Mouse (Mus musculus) spleen, embryonic (tissue): Measurements from ENCODE around the gene Pxt1.

Experiments used
- CTCF ChIA-PET: fragments of 350-600 bp; sonication (Branson Sonifier 250); formaldehyde crosslinking; loops from one replicate; lab custom pipeline; 2022; lab: Charles Lee

Gene Pxt1

DNA sequence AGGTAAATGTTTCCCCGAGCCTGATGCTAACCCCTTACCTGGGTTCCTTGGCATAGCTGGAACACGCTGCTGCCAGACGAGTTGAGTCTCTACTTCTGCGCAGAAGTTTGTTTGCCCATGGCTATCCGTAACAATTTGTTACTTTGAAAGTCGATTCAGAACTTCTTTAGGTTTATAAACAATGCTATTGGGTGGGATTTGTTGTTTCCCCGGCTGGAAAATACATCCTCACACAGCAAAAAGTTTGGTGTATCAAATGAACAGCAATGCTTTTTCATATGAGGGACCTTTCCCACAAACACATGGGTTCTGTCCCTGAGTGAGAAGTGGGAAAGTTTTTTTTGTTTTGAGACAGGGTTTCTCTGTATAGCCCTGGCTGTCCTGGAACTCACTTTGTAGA lies at the start of gene Pxt1:
Pxt1 (minus strand) TSS at position 101 of the 400 bp plus-strand sequence.
- CTCF ChIA-PET = no interaction called here

DNA sequence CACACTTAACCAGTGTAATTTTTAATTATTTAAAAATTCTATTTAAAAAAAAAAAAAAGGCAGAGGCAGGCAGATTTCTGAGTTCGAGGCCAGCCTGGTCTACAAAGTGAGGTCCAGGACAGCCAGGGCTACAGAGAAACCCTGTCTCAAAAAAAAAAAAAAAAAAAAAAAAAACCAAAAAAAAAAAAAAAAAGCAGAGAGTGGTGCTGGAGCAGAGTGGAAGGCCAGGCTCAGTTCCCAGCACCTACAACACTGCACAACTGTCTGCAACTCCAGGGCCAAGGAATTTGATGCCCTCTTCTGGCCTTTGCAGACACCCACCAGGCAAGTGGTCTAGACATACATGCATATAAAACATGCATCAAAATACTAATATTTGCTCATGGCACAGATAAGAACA lies 49.4 kb upstream of the Pxt1 start:
- CTCF ChIA-PET = interaction anchor here (0.7 kb wide), 1 partner anchor 100 kb away, joined by 8 read pairs; no protein-coding TSS in a partner anchor

DNA sequence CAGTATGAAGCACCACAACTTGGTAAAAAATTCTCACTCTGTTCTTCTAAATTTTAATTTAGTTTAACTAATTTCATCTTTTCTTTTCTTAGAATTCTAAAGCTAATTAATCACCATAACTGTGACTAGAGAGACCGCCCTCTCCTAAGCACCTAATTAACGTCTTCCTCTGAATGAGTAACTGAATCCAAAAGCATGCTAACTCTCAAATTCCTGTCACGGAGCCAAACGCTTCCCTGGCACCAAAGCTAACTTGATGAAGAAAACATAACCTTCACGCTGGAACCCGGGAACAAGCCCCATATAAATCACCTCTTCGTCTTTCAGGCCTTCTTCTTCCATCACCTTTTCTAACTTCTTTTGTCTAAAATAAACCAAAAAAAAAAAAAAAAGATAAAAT lies 48.5 kb upstream of the Pxt1 start:
- CTCF ChIA-PET = no interaction called here

DNA sequence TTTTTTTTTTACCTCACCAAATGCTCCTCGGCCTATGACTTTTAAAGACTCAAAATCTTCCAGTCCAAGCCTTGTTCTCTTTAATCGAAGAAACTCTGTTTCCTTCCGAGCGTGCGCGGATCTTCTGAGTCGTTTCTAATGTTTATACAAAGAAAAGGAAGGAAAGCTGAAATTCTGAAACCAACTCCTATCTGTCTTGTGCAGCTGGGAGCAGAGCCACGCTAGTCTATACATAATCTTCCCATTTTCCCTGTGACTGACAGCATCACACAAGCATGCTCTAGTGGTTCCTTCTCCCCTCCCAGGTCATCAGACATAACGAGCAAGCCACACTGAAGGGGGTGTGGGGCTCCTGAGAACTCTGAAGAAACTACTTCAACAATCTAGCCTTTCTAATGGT lies 47.6 kb upstream of the Pxt1 start:
- CTCF ChIA-PET = interaction anchor here (0.6 to 1.1 kb wide), 4 partner anchors 9 to 55 kb away, joined by 3 to 5 read pairs (median 4); no protein-coding TSS in a partner anchor

DNA sequence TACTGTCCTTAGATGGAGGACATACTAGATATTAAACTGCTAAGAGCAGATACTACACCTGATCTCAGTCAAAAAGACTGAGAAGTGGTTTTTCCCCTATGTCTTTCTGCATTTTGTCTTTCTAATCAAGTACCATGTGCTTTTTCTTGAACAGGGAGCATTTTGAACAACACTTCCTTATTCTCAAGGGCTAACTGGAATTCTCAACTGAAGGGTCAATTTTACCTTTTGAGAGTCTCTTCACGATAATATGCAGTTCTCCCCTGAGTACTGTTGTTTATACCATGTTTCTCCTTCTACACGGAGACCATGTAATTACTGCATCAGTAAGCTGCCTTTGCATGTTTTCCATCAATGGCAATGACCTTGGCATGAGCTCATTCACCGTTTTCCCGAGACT lies 46.4 kb upstream of the Pxt1 start:
- CTCF ChIA-PET = interaction anchor here (0.7 to 1.1 kb wide), 2 partner anchors 19 to 35 kb away, joined by 4 to 5 read pairs; no protein-coding TSS in a partner anchor

DNA sequence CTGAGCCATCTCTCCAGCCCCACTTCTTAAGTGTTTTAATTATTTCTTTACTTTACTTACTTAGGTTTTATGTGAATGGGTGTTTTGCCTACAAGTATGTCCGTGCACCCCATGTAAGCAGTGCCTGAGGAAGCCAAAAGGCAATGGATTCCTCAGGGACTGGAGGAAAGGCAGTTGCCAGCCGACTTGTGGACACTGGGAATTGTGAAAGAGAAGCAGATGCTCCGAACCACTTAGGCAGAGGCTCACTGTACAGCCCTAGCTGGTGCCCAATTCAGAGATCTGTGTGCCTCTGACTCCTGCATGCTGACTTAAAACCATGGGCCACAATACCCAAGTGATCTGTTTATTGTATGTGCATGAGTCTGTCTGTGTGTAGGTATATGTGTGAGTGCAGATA lies 45.4 kb upstream of the Pxt1 start:
- CTCF ChIA-PET = no interaction called here

DNA sequence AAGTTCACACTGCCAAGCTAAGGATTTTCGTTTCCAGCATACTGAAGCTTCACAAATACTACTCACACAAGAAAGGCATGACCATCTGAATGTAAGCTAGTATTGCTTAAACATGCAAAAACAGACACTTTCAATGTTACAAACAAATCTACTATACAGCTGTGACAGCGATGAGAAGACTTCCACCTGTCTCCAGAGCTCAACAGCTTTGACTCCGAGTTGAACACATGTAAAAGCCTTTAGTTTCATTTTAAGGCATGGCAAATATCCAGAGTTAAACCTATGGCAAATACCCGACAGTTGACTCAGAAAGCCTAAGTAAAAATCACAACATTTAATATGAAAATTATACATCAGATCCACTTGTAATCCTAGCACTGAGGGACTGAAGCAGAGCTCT lies 44.7 kb upstream of the Pxt1 start:
- CTCF ChIA-PET = interaction anchor here (1.2 to 1.3 kb wide), 2 partner anchors 11 to 21 kb away, joined by 3 read pairs; no protein-coding TSS in a partner anchor

DNA sequence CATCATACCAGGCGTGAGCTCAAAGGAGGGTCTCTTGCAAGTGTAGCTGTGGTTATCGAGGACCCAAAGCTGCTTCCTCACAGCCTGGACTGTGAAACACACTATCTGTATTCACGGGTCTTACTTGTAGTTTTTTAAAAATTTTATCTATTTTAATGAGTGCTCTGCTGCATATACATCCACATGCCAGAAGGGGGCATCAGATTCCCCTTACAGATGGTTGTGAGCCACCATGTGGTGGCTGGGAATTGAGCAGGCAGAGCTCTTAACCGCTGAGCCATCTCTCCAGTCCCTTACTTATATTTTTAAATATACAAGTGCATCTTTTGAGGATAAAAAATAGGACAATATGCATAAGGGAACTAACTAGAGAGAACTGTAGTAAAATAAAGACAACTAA lies 44.1 kb upstream of the Pxt1 start:
- CTCF ChIA-PET = interaction anchor here (0.8 to 1.3 kb wide), 4 partner anchors 12 to 259 kb away, joined by 3 to 4 read pairs (median 4); no protein-coding TSS in a partner anchor

DNA sequence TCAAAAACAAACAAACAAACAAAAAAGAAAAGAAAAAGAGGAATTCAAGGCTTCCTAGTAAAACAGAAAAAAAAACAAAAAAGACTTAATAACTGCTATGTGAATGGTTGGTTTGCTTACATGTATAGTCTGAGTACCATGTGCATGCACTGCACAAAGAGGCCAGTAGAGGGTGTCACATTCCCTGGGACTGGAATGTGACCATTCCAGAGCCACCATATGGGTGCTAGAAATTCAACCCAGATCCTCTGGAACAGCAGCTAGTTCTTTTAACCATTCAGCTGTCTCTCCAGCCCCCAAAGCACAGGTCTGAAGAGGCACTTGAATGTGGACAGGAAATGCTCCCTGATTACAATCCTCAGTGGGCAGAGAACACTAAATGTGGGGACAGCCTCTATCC lies 43.2 kb upstream of the Pxt1 start:
- CTCF ChIA-PET = interaction anchor here (0.8 to 1.5 kb wide), 5 partner anchors 13 to 260 kb away, joined by 3 to 4 read pairs (median 3); no protein-coding TSS in a partner anchor

DNA sequence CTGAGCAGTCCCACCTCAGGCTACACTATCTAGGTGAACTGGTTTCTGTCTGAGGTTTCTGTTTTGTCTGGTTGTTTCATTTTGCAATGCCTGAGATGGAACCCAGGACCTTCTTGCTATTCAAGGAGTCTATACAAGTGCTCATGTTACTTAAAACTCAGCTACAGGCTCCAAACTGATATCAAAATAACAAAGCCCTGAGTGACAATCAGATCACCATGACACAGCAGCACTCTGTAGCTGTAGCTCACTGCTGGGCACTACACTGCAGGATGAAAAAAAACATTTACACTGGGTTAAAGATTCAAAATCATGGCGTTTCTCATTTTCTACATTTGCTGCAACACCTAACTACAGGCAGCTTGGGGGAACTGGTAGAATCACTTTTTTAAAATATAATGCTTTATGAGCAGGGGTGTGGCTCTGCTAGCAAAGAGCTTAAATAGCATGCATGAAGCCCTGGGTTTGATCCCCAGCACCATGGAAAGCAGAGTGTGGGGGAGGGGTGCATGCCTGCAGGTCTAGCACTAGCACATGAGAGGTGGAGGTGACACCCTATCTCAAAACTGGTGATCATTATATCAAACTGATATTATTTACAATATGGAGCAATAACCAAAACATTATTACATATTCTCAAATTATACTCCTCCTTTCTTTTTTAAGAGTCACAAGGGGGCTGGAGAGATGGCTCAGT lies 41.2 kb upstream of the Pxt1 start:
- CTCF ChIA-PET = no interaction called here

DNA sequence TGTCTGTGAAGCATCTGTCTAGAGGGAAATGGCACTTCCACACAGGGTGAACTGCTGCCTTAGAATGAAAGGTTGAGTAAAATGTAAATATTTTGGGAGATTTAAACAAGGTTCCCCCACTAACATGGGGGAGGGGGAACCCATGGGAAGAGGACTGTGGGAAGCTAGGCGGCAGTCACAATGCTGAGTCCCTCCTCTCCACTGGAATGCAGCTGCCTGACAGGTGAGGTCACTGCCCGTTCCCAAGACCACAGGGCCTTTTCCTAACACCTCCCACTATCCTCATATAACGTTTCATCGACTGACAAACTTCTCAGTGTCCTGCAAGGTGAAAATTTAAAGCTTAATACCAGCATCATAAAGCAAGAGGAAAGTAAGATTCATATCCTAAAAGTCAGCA lies 39.0 kb upstream of the Pxt1 start:
- CTCF ChIA-PET = interaction anchor here (0.9 kb wide), 1 partner anchor 9 kb away, joined by 3 read pairs; no protein-coding TSS in a partner anchor

DNA sequence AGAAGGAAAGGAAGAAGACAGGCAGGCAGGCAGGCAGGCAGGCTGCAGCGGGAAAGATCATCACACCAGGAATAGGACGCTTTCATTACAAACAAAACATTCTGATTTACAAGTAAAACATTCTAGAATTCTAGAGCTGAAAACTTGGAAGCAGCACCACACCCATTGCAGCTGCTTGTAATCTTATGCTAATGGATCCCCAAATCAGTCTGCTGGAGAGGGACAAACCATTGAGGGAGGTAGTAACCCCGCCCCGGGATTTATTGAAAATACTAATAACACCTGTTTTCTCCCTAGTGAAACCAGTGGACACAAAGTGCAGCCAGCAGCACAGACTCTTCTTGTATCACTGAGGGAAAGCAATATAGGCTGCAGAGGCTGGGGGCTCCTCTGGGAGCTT lies 37.4 kb upstream of the Pxt1 start:
- CTCF ChIA-PET = interaction anchor here (0.7 to 0.8 kb wide), 2 partner anchors 49 to 232 kb away, joined by 3 to 4 read pairs; no protein-coding TSS in a partner anchor

DNA sequence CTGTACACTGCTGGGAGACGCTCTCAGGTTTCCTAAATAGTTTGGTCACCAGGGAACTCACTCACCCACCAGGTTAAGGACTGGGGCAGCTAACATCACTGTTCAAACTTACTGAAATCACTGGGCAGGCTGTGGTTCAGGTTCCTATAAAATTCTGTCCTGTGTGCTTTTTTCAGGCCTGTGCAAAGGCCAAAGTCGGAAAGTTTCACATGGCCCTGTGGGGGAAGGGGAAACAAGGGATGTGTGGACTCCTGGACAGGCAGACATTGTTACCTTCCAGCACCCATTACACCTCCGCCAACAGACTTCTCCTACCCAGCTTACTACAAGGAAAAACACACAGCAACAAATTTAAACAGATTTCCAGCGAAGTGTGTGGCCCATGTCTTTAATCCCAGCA lies 35.5 kb upstream of the Pxt1 start:
- CTCF ChIA-PET = interaction anchor here (0.5 kb wide), 1 partner anchor 49 kb away, joined by 5 read pairs; no protein-coding TSS in a partner anchor

DNA sequence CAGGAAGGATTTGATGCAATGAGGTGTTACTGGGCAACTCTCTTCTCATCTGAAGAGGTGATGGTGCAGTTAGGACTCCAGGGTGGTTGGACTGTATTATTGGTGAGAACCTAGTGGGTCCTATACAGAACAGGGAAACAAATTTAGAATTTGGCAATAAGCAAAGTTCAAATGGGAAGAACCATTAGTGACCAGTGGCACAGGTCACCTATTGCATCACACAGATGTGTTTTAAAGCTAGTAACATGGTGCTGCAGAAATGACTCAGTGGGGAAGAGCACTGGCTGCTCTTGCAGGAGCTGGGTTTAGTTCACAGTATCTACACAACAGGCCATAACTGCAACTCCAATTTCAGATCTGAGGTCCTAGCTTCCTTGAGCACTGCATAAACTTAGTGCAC lies 26.5 kb upstream of the Pxt1 start:
- CTCF ChIA-PET = no interaction called here

DNA sequence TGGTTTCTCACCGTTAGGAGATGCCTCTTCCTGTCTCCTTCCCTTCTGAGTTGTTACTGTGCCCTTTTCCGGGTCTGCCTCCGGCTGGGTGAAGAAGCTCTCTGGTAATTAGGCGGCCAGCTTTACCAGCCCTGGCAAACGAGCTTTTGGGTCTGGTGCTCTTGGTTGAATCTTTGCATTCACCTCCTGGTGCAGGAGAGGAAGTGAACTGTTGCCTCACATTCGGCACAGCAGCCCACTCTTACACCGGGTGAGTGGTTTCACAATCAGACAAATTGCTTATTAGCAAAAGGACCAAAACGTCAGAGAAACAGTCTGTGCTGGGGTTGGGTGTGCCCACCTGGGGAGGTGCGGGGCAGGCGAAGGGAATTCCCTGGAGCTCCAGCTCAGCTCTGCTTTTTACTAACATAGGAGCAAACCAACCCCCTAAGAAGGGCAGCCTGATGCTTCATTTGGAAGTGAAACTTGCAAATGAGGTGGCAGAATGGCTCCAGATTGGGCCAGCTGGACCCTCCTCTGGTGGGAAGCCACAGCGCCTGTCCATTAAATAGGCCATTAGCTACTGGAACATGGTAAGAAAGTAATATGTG lies 23.5 kb upstream of the Pxt1 start:
- CTCF ChIA-PET = no interaction called here

DNA sequence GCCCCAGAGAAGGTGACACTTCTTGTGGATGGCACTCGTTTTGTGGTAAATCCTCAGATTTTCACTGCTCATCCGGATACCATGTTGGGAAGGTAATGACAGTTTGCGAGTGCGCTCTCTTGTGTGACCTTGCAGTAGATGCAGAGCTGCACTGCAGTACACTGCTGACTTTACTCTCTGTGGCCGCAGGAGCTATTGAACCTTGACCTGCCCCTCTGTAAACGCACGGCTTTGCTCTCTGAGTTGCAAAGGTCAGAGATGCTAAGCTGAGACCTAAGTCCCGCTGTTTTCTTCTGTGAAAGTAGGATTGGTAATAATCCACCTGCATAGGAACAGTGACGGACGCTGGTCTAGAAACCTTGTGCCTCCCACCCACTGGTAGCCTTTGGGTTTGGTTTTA lies 18.0 kb upstream of the Pxt1 start:
- CTCF ChIA-PET = no interaction called here

DNA sequence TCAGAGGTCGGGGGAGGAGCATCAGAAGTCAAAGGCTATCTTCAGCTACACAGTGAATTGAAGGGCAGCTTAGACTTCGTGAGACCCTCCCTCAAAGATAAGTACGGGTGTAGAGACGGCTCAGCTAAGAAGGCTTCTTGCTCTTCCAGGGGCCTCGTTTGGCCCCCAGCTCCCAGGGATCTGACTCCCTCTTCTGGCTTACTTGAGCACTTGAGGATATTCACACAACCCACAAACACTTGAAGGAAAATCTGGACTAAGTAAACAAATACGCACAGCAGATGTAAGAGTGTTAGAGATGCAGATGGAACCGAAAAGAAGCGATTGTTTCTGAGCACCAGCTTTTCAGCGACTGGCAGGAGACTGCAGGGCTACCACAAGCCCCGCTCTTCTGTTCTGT lies 17.0 kb upstream of the Pxt1 start:
- CTCF ChIA-PET = no interaction called here

DNA sequence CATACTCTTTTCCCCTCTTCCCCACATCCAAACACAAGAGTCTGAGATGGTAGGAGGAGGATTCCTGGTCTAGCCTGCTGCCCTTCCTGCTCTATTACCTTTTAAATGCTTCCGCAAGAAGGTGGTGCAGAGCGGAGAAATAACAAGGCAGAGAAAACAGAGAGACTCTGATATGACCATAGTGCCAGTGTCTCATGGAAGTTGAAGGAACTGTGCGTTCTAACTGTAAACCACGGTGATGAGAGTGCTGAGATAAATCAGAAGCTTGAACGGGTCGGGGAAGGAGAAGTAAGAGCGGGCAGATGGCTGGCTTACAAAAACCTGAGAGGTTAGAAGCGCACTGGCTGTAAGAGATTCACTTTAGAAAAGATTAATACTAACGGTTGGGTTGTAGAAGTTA lies 10.8 kb upstream of the Pxt1 start:
- CTCF ChIA-PET = interaction anchor here (0.6 kb wide), 1 partner anchor 17 kb away, joined by 3 read pairs; no protein-coding TSS in a partner anchor

DNA sequence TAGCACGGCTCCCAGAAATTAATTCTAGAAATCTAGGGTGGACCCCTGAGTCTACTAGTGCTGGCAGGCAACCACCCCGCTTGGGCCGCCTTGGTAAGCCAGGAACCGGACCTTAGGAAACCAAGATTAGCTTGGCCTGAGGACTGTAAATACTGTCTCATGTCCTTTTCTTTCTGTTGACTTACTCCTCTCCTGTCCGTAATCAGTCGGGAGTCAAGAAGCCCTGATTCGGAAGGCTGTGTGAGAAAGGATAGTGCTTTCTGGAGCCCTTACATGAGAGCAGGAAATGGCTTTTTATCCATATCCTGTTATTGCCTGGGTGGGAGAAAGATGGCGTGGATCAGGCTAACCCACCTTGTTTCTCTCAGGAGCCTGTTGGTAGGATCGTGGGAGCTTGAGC lies 9.6 kb upstream of the Pxt1 start:
- CTCF ChIA-PET = no interaction called here

DNA sequence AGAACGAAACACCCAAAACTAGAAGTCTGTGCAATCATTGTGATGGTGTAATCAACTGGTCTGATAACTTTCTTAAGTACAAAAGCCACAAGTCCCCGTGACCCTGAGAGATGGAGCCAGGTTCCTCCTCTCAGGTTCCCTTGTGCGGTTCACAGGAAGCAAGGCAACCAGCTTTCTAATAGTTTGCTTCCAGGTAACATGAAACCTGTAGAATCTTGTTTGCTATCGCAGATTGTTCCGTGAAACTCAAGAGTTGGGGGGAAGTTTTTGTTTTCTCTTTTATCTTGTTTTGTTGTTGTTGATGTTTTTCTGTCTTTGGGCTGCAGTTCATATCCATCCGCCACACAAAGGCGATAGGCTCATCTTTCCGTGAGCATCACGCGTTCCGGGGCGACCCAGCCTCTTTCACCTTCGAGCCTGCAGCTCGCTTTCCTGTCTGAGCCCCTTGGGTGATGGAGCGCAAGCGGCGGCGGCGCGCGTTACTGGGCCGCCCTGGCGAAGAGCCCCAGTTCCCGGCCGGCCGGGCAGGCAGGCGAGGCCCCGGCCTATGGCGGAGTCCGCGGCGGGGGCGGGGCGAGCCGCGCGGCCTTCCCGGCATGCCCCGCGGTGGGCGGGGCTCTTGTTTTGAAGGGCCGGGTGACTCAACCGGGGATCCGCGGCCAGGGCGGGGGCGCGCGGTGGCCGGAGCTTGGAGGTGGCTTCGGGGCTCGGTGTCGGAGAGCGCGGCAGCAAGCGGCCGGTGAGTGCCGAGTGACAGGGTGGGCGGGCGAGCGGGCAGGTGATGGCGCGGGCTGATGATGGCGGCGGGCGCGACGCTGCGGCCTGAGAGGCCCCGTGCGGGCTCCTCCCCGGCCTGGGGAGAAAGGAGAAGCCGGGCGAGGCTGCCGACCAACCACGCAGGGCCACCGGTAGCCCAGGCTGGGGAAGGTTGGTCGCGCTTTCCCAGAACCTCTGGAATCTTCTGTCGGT lies 8.5 kb upstream of the Pxt1 start, which contains the start of gene Kctd20:
Kctd20 (plus strand) TSS at position 120 of the 969 bp plus-strand sequence.
- CTCF ChIA-PET = no interaction called here

DNA sequence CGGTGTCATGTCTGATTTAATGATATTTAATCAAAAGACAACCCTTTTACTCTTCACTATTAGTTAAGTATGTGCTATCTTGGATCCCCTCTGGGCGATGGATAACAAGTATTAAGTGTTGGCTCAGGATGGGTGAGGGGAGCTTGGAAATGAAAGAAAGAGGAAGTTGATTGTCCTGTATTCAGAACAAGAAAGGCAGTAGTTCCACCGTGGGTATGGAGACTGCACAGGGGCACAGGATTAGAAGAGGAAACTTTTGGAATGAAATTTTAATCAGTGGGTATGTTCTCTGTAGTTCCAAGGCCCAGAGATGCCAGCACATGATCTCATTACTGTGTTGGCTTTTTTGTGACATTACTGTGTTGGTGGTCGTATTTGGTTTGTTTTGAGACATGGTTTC lies 7.1 kb upstream of the Pxt1 start:
- CTCF ChIA-PET = no interaction called here
